Mouse (Mus musculus) intestine, postnatal 0 days (tissue): Measurements from ENCODE around the gene Rnf212b. TPM values are rescaled to one million over a fixed set of nuclear protein-coding genes. Genes with fewer than 3 reads are reported as not detected.
A peak's percentile ranks its signal among the peaks of the same experiment; 100 is the strongest.

Source experiments
- ATAC-seq: fragments of 200-750 bp; cut with Nextera tagmentation; 2 replicates; pipeline ENCODE4 v1.8.0; 2017; ENCODE audit warnings: mild to moderate bottlenecking, moderate TSS enrichment, moderate library complexity
- H3K27ac ChIP-seq: fragments of 300-500 bp; sonication (generic); 2 replicates; pipeline ENCODE4 v1.5.1; 2014; ENCODE audit warnings: mild to moderate bottlenecking, low read depth, low read length, moderate library complexity
- H3K27me3 ChIP-seq: fragments of 300-500 bp; sonication (generic); replicated peaks from 2 replicates; pipeline ENCODE4 v1.6.1; 2014; ENCODE audit warnings: low read length, mixed read lengths; ENCODE audit not compliant: control insufficient read depth, insufficient read depth
- H3K36me3 ChIP-seq: fragments of 300-500 bp; sonication (generic); 2 replicates; pipeline ENCODE4 v1.6.1; 2014; ENCODE audit warnings: mild to moderate bottlenecking, moderate library complexity; ENCODE audit not compliant: control insufficient read depth, insufficient read depth
- H3K4me1 ChIP-seq: fragments of 300-500 bp; sonication (generic); replicated peaks from 2 replicates; pipeline ENCODE4 v1.6.1; 2014; ENCODE audit warnings: antibody characterized with exemption, low read length, mixed read lengths; ENCODE audit not compliant: control insufficient read depth, insufficient read depth
- H3K4me2 ChIP-seq: fragments of 300-500 bp; sonication (generic); replicated peaks from 2 replicates; pipeline ENCODE4 v1.6.1; 2014; ENCODE audit warnings: low read depth, mild to moderate bottlenecking, moderate library complexity
- H3K4me3 ChIP-seq: fragments of 300-500 bp; sonication (generic); 2 replicates; pipeline ENCODE4 v1.5.1; 2014; ENCODE audit warnings: low read depth, low read length
- H3K9ac ChIP-seq: fragments of 300-500 bp; sonication (generic); 2 replicates; pipeline ENCODE4 v1.6.1; 2014; ENCODE audit warnings: mild to moderate bottlenecking, low read depth, low read length
- H3K9me3 ChIP-seq: fragments of 300-500 bp; sonication (generic); 2 replicates; pipeline ENCODE4 v1.6.1; 2016; ENCODE audit warnings: mixed run types; ENCODE audit not compliant: control insufficient read depth
- CTCF ChIP-seq: sonication (generic); IDR thresholded peaks from 2 replicates; pipeline ENCODE4 v1.5.1; 2016; ENCODE audit warnings: low read depth, mild to moderate bottlenecking, control low read depth, antibody characterized with exemption, moderate library complexity
- WGBS: fragments of 180-500 bp; shearing (Covaris S2); extraction: QIAGEN DNeasy Blood & Tissue Kit; methylation state at CpG from one replicate; pipeline ENCODE4 v1.1.7; 2014; 5-methylcytosine and 5-hydroxymethylcytosine counted together
- polyA plus RNA-seq: library from polyadenylated mRNA; unstranded; fragments of >200 nt; fragmentation: Nextera tagmentation; extraction: Ambion mirVana; gene quantifications from 2 replicates; pipeline ENCODE4 v1.2.1, GENCODE M21; 2015

Rnf212b gene
- polyA plus RNA-seq, 1 experiment from 2014 or later, result not detected

- H3K9ac ChIP-seq, result no peak within 1 kb of the TSS
- WGBS, result 82% methylated on average over 5 of the region's 5 CpGs
- no peak within 1 kb of the TSS for H3K27ac ChIP-seq
- no peaks in the 10 kb centered on the region for H3K27me3 ChIP-seq
- H3K4me3 ChIP-seq, result no peak within 1 kb of the TSS
- no peaks in the 10 kb centered on the region for H3K36me3 ChIP-seq
- no peak for ATAC-seq
- TF ChIP-seq CTCF, result no peak
- H3K4me2 ChIP-seq, result no peak within 1 kb of the TSS
- H3K4me1 ChIP-seq, result 0 out of 2 replicates have a peak, but pooled peaks cover 4% of the 10 kb centered on the region
- H3K9me3 ChIP-seq, result no peaks in the 10 kb centered on the region
Observed at GRCm38 (mm10) chr14:54870861-54871260, 56.9 kb downstream of the Rnf212b start, which contains the start of gene Homez. Gene Homez (minus strand): TSS chr14:54870961.

GRCm38 (mm10) chr14:54874165-54874564, 60.2 kb downstream of the Rnf212b start:
- Histone ChIP-seq H3K4me2 (0 out of 2 replicates have a peak overlapping the region, but pooled peaks have one; percentile 13), H3K9ac (no peak overlapping the region), H3K36me3 (no peaks in the 10 kb centered on the region), H3K4me3 (no peak overlapping the region), H3K9me3 (no peaks in the 10 kb centered on the region), H3K27ac (peak overlapping the region; percentile 66), H3K27me3 (no peaks in the 10 kb centered on the region), H3K4me1 (0 out of 2 replicates have a peak, but pooled peaks cover 4% of the 10 kb centered on the region)
- no peak for ATAC-seq
- TF ChIP-seq CTCF, result no peak
- WGBS, result 67% methylated on average over 3 of the region's 3 CpGs

- TF ChIP-seq CTCF, result no peak
- H3K36me3 ChIP-seq, result no peaks in the 10 kb centered on the region
- ATAC-seq, result peak; percentile 25
Observed at GRCm38 (mm10) chr14:54875844-54876538, 62.0 kb downstream of the Rnf212b start.

DNA sequence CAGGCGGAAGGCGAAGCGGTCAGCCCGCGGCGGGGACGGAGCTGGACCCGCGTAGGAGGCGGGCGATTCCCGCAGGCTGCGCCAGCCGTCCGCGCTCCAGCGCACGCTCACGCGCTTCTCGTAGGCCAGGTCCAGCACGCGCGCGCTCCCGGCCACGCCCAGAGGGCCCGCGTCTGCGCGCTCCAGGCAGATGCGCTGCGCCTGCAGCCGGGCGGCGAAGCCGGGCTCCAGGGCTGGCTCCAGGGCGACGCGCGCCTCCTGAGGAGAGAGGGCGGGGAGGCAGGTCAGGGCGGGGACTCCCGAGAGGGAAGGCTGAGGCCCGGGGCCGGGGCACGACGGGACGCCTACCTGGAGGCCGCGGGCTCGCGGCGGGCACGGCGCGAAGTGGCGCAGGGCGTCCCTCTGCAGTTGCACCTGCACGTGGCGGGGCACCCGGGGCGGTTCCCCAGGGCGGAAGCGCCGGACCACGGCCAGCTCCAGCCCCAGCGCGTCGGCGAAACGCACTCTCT, 62.7 kb downstream of the Rnf212b start:
- Histone ChIP-seq H3K27ac (peak overlapping the region; percentile 92), H3K9me3 (no peaks in the 10 kb centered on the region), H3K36me3 (no peaks in the 10 kb centered on the region), H3K4me1 (0 out of 2 replicates have a peak, but pooled peaks cover 4% of the 10 kb centered on the region), H3K4me2 (peak overlapping the region; percentile 99), H3K9ac (peak overlapping the region; percentile 59), H3K4me3 (peak overlapping the region; percentile 55), H3K27me3 (no peaks in the 10 kb centered on the region)
- WGBS, result under 1% methylated on average over 72 of the region's 72 CpGs
- peak; percentile 17 for TF ChIP-seq CTCF
- peak; percentile 91 for ATAC-seq

More at GRCm38 (mm10) chr14:54875844-54876538, 62.0 kb downstream of the Rnf212b start:
- peak overlapping the region; percentile 55 for H3K4me3 ChIP-seq
- peak overlapping the region; percentile 59 for H3K9ac ChIP-seq
- H3K4me1 ChIP-seq, result 0 out of 2 replicates have a peak, but pooled peaks cover 4% of the 10 kb centered on the region
- no peaks in the 10 kb centered on the region for H3K9me3 ChIP-seq
- H3K4me2 ChIP-seq, result peak overlapping the region; percentile 99
- no peaks in the 10 kb centered on the region for H3K27me3 ChIP-seq
- peak overlapping the region; percentile 92 for H3K27ac ChIP-seq
- WGBS, result 3% methylated on average over 36 of the region's 36 CpGs

DNA sequence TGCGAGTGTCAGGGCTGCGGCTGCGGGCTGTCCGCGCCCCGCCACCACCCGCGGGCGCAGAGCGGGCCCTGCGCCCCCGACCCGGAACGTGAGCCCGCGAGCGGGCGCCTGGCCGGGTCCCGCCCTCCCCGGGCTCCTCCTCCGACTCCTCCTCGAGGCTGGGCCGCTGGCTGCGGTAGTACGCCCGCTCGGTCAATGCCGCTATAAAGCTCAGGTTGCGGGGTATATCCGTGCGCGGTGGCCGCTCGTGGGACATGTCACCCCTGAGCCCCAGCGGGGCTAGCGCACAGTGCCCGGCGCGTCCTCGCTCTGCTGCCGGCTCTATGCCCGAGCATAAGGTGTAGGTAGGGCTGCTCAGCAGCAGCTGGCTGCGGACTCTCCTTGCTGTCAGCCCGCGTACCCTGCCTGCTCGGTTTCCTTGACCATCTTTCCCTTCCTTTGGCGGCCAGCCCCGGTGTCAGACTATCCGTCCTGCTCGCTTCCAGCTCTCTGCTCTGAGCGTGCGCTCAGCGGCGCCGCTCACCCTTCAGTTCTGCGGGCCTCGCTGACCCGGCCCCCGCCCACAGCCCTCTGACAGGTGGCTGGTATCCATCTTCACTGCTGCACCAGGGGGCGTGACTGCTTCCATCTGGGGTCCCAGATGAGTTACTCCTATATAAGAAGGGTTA, 63.2 kb downstream of the Rnf212b start, which contains the start of gene Ppp1r3e:
TSS of gene Ppp1r3e (minus strand) at position 503 of the 668 bp plus-strand sequence.
- peak within 1 kb of the TSS; percentile 99 for H3K4me2 ChIP-seq
- peak; percentile 41; the same call in 1 of the 2 replicates for TF ChIP-seq CTCF
- no peaks in the 10 kb centered on the region for H3K9me3 ChIP-seq
- under 1% methylated on average over 43 of the region's 61 CpGs for WGBS
- H3K9ac ChIP-seq, result peak within 1 kb of the TSS; percentile 59
- H3K27me3 ChIP-seq, result no peaks in the 10 kb centered on the region
- H3K36me3 ChIP-seq, result no peaks in the 10 kb centered on the region
- peak; percentile 78 for ATAC-seq
- H3K27ac ChIP-seq, result peak within 1 kb of the TSS; percentile 92
- peak within 1 kb of the TSS; percentile 55 for H3K4me3 ChIP-seq
- H3K4me1 ChIP-seq, result 0 out of 2 replicates have a peak, but pooled peaks cover 4% of the 10 kb centered on the region
